Mouse (Mus musculus) midbrain, embryonic 11.5 days (tissue): ENCODE measurements around the gene B3gntl1. TPM values are rescaled to one million over a fixed set of nuclear protein-coding genes. Genes with fewer than 3 reads are reported as not detected.
A peak's percentile ranks its signal among the peaks of the same experiment; 100 is the strongest.

Source experiments
- ATAC-seq: fragments of 200-750 bp; cut with Nextera tagmentation; 2 replicates; pipeline ENCODE4 v1.8.0; 2017; ENCODE audit warnings: moderate TSS enrichment, moderate library complexity; ENCODE audit not compliant: low FRiP score
- DNase-seq: peaks from one replicate; pipeline ENCODE4 v3.0.0; 2015; ENCODE audit warnings: low spot score; ENCODE audit errors: missing footprints
- H3K27ac ChIP-seq: fragments of 300-500 bp; sonication (generic); 2 replicates; pipeline ENCODE4 v1.5.1; 2014; ENCODE audit warnings: low read depth, low read length
- H3K27me3 ChIP-seq: fragments of 300-500 bp; sonication (generic); 2 replicates; pipeline ENCODE4 v1.6.1; 2014; ENCODE audit warnings: mild to moderate bottlenecking, low read length, moderate library complexity, mixed read lengths; ENCODE audit not compliant: control insufficient read depth, insufficient read depth
- H3K36me3 ChIP-seq: fragments of 300-500 bp; sonication (generic); 2 replicates; pipeline ENCODE4 v1.6.1; 2014; ENCODE audit warnings: mild to moderate bottlenecking, low read length, moderate library complexity, mixed read lengths; ENCODE audit not compliant: control insufficient read depth, insufficient read depth
- H3K4me1 ChIP-seq: fragments of 300-500 bp; sonication (generic); 2 replicates; pipeline ENCODE4 v1.6.1; 2014; ENCODE audit warnings: low read length; ENCODE audit not compliant: control insufficient read depth, insufficient read depth
- H3K4me2 ChIP-seq: fragments of 300-500 bp; sonication (generic); 2 replicates; pipeline ENCODE4 v1.6.1; 2014; ENCODE audit warnings: mild to moderate bottlenecking, moderate library complexity
- H3K4me3 ChIP-seq: fragments of 300-500 bp; sonication (generic); 2 replicates; pipeline ENCODE4 v1.5.1; 2014; ENCODE audit warnings: low read depth, low read length
- H3K9ac ChIP-seq: fragments of 300-500 bp; sonication (generic); 2 replicates; pipeline ENCODE4 v1.6.1; 2014; ENCODE audit warnings: low read length
- H3K9me3 ChIP-seq: fragments of 300-500 bp; sonication (generic); 2 replicates; pipeline ENCODE4 v1.6.1; 2016; ENCODE audit warnings: low read length; ENCODE audit not compliant: control insufficient read depth
- WGBS: fragments of 180-500 bp; shearing (Covaris S2); extraction: QIAGEN DNeasy Blood & Tissue Kit; methylation state at CpG from one replicate; pipeline ENCODE4 v1.1.7; 2014; 5-methylcytosine and 5-hydroxymethylcytosine counted together
- polyA plus RNA-seq: library from polyadenylated mRNA; unstranded; fragments of >200 nt; fragmentation: Nextera tagmentation; extraction: Ambion mirVana; gene quantifications from 2 replicates; pipeline ENCODE4 v1.2.1, GENCODE M21; 2014

B3gntl1 gene
- polyA plus RNA-seq, 1 experiment from 2014 or later = 5.6 TPM

- no peaks in the 10 kb centered on the region for H3K9me3 ChIP-seq
- H3K4me2 ChIP-seq = no peak overlapping the region
- ATAC-seq = no peak
- no peaks in the 10 kb centered on the region for H3K4me1 ChIP-seq
- no peak overlapping the region for H3K4me3 ChIP-seq
- H3K27me3 ChIP-seq = no peaks in the 10 kb centered on the region
- H3K36me3 ChIP-seq = no peaks in the 10 kb centered on the region; the same call in 1 of the 2 replicates
- H3K27ac ChIP-seq = no peak overlapping the region
- 96% methylated on average over 6 of the region's 6 CpGs for WGBS
- H3K9ac ChIP-seq = no peak overlapping the region
- DNase-seq = peak; percentile 33
These were observed 27.6 kb downstream of the B3gntl1 start for GRCm38 (mm10) chr11:121645394-121645793.

DNA sequence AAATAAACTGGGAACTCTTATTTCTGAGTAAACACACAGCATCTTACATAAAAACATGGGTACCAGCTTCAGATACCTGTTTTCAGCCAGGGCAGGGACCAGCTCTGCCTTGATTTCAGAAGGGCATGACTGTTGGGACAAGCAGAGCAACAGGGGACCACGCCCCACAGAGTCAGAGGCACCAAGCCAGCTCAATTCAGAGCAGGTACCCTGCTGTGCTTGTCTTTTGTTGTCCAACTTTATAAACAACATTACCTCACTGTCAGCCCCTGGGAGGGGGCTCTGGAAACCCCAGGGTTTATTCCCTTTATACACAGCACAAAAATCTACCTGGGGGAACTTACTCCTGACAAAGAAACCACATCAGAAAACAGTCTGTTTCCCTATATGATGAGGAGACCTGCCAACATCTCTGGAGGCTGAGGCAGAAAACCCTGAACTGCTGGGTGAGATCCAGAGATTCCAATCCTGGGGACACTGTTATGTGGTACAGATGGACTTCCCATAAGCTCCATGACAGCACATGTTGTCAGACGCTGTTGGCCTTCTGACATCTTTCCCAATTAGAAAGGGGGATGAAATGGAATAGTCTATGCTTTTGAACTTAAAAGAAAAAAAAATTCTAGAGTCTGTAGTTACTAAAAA, 31.3 kb downstream of the B3gntl1 start:
- H3K4me3 ChIP-seq = no peak overlapping the region
- no peak overlapping the region for H3K9ac ChIP-seq
- no peaks in the 10 kb centered on the region for H3K9me3 ChIP-seq
- ATAC-seq = no peak
- no peaks in the 10 kb centered on the region for H3K4me1 ChIP-seq
- DNase-seq = no peak
- H3K4me2 ChIP-seq = no peak overlapping the region
- no peak overlapping the region for H3K27ac ChIP-seq
- H3K36me3 ChIP-seq = no peaks in the 10 kb centered on the region
- WGBS = 66% methylated on average over 2 of the region's 2 CpGs
- H3K27me3 ChIP-seq = no peaks in the 10 kb centered on the region

DNA sequence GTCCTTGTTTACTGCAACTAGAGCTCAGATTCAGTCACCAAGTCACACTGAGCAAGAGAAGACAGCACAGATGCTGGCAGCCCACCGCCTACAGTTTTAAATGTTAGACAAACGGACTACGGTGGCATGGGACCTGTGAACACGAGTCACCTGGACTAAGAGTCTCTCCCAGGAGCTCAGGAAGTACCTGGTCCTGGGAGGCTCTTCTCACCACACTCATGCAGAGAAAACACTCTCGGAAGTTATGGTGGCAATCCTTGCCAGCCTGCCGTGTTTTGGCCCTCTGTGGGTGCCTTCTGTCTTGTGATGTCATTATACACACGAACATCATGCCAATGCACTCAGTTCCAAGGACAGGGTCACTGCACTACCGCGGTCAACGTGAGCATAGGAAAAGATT, 36.3 kb downstream of the B3gntl1 start:
- WGBS = 94% methylated on average over 10 of the region's 10 CpGs

GRCm38 (mm10) chr11:121631410-121631809, 41.5 kb downstream of the B3gntl1 start:
- Histone ChIP-seq H3K4me3 (no peak overlapping the region), H3K9ac (no peak overlapping the region), H3K36me3 (no peaks in the 10 kb centered on the region), H3K4me1 (no peaks in the 10 kb centered on the region), H3K27me3 (no peaks in the 10 kb centered on the region), H3K27ac (no peak overlapping the region), H3K4me2 (no peak overlapping the region), H3K9me3 (no peaks in the 10 kb centered on the region)
- 95% methylated on average over 7 of the region's 7 CpGs for WGBS
- peak; percentile 31 for DNase-seq
- no peak for ATAC-seq

More for the DNA sequence above, 36.3 kb downstream of the B3gntl1 start:
- peak; percentile 59 for DNase-seq
- H3K27me3 ChIP-seq = no peaks in the 10 kb centered on the region
- no peak overlapping the region for H3K9ac ChIP-seq
- no peak for ATAC-seq
- no peak overlapping the region for H3K4me3 ChIP-seq
- no peaks in the 10 kb centered on the region for H3K9me3 ChIP-seq
- no peaks in the 10 kb centered on the region for H3K36me3 ChIP-seq
- H3K27ac ChIP-seq = no peak overlapping the region
- no peaks in the 10 kb centered on the region for H3K4me1 ChIP-seq
- H3K4me2 ChIP-seq = no peak overlapping the region

DNA sequence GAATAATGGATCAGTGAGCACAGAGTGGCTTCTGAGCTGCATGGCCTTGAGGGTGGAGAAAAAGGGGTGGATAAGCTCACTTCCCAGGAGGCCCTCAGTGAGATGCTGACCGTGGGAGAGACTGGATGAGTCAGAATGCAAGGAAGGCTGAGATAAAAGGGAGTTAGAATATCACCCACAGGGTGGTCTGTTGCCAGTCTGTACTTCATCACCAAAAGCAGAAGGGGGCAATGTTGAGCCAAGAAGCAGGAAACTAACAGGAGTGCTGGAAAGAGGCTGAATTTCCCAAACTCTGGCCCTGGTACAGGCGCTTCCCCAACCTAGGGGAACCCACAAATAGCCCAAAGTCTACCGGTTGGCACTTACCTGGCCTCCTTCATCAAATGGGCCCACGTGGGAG, 42.5 kb downstream of the B3gntl1 start:
- H3K4me3 ChIP-seq = no peak overlapping the region
- H3K27ac ChIP-seq = no peak overlapping the region
- DNase-seq (peak; percentile 33), ATAC-seq (no peak)
- H3K9ac ChIP-seq = no peak overlapping the region
- no peak overlapping the region for H3K4me2 ChIP-seq
- WGBS = 78% methylated on average over 4 of the region's 4 CpGs
- H3K27me3 ChIP-seq = no peaks in the 10 kb centered on the region
- no peaks in the 10 kb centered on the region for H3K36me3 ChIP-seq
- no peaks in the 10 kb centered on the region for H3K9me3 ChIP-seq
- no peaks in the 10 kb centered on the region for H3K4me1 ChIP-seq

DNA sequence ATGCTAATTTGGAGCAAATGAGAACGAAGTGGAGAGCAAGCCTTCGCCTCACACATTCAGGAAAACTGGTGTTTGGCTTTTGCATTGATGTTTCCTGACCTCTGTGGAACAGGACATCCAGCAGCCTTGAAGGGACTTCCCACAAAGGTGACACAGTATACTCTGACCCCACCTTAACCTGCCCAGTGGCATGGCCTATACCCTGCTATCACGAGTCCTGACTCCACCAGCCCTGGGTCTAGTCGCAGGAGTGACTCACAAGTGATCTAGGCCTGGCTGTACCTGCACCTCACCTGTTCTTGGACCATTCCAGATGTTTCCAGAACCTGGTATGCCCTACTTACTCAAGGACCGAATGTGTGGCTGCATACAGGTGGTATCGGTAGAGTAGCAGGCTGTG, 43.4 kb downstream of the B3gntl1 start:
- H3K27ac ChIP-seq = no peak overlapping the region
- no peaks in the 10 kb centered on the region for H3K27me3 ChIP-seq
- DNase-seq (no peak), ATAC-seq (no peak)
- H3K9me3 ChIP-seq = no peaks in the 10 kb centered on the region
- no peak overlapping the region for H3K4me3 ChIP-seq
- H3K36me3 ChIP-seq = no peaks in the 10 kb centered on the region
- H3K9ac ChIP-seq = no peak overlapping the region
- H3K4me1 ChIP-seq = no peaks in the 10 kb centered on the region
- H3K4me2 ChIP-seq = no peak overlapping the region
- whole genome bisulfite sequencing = 95% methylated on average over 6 of the region's 6 CpGs

DNA sequence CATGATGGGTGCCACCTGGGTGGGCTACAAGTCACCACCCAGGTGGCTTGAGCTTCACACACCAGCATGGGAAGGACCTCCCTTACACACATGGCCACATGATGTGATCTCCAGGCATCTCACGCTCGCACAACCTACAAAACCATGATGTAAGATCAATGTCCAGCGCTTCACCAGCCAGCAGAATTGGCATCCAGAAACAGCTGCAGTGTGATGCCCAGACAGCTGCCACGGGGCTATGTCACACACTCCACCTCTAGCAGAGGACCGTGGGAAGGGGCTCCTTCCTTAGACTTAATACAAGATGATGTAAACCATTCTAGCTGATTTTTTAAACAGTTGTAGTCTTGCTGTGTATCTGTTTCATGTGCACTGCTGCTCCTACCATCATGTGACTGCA, 45.4 kb downstream of the B3gntl1 start:
- DNase-seq = no peak
- Histone ChIP-seq H3K4me2 (no peak overlapping the region), H3K9ac (no peak overlapping the region), H3K27ac (no peak overlapping the region), H3K4me1 (no peaks in the 10 kb centered on the region), H3K9me3 (no peaks in the 10 kb centered on the region), H3K27me3 (no peaks in the 10 kb centered on the region), H3K4me3 (no peak overlapping the region), H3K36me3 (peaks cover 3% of the 10 kb centered on the region; the same call in 1 of the 2 replicates)
- ATAC-seq = no peak
- WGBS = 94% methylated on average over 5 of the region's 5 CpGs

DNA sequence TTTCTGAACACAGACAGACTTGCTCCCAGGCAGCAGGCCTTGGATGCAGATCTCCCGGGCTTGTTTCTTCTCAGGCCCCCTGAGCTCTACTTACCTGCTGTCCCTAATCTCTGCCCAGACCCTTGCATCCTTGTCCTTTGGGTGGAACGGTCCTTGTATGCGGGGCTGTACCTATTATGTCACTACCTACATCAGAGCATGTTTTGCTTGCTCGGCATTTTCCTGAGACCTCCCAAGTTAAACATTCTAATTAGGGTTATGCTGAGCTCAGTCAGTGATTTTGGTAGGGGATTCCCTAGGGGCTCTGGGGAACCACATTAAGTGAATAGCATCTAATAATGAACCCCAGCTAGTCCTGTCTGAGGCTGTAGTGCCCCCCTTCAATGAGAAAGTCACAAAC, 47.9 kb downstream of the B3gntl1 start:
- no peak overlapping the region for H3K27ac ChIP-seq
- H3K36me3 ChIP-seq = peaks cover 3% of the 10 kb centered on the region; the same call in 1 of the 2 replicates
- H3K9ac ChIP-seq = no peak overlapping the region
- DNase-seq = no peak
- no peaks in the 10 kb centered on the region for H3K9me3 ChIP-seq
- H3K27me3 ChIP-seq = no peaks in the 10 kb centered on the region
- no peak overlapping the region for H3K4me3 ChIP-seq
- no peaks in the 10 kb centered on the region for H3K4me1 ChIP-seq
- WGBS = 89% methylated on average over 4 of the region's 4 CpGs
- no peak for ATAC-seq
- H3K4me2 ChIP-seq = no peak overlapping the region

- H3K4me2 ChIP-seq = no peak overlapping the region
- 88% methylated on average over 1 of the region's 1 CpGs for WGBS
- no peak overlapping the region for H3K9ac ChIP-seq
- peaks cover 7% of the 10 kb centered on the region for H3K36me3 ChIP-seq
- no peak overlapping the region for H3K27ac ChIP-seq
- no peak for DNase-seq
- no peak overlapping the region for H3K4me3 ChIP-seq
- no peaks in the 10 kb centered on the region for H3K27me3 ChIP-seq
- no peaks in the 10 kb centered on the region for H3K9me3 ChIP-seq
- H3K4me1 ChIP-seq = no peaks in the 10 kb centered on the region
- no peak for ATAC-seq
These were observed 55.6 kb downstream of the B3gntl1 start for GRCm38 (mm10) chr11:121617371-121617770.
